Mouse (Mus musculus) kidney, adult 2 months (tissue): ENCODE data around the gene Dmrtc2. TPM values are rescaled to one million over a fixed set of nuclear protein-coding genes. Genes with fewer than 3 reads are reported as not detected.

ENCODE experiments used
- DNase-seq: peaks from one replicate; pipeline ENCODE4 v3.0.0; 2021
- H3K27ac ChIP-seq: fragments of 200-500 bp; 2 replicates; pipeline ENCODE4 v1.5.1; 2012; ENCODE audit warnings: low read depth, low read length, control low read depth, inconsistent platforms; ENCODE audit not compliant: insufficient read depth
- H3K27me3 ChIP-seq: fragments of 200-500 bp; replicated peaks from 2 replicates; pipeline ENCODE4 v1.6.1; 2012; ENCODE audit warnings: mild to moderate bottlenecking, moderate library complexity, low read length, inconsistent platforms; ENCODE audit not compliant: control insufficient read depth, insufficient read depth
- H3K36me3 ChIP-seq: fragments of 200-500 bp; 2 replicates; pipeline ENCODE4 v1.6.1; 2012; ENCODE audit warnings: mild to moderate bottlenecking, moderate library complexity, low read length, inconsistent platforms; ENCODE audit not compliant: control insufficient read depth, insufficient read depth
- H3K4me1 ChIP-seq: fragments of 200-500 bp; 2 replicates; pipeline ENCODE4 v1.6.1; 2011; ENCODE audit warnings: low read length; ENCODE audit not compliant: control insufficient read depth, insufficient read depth
- H3K4me3 ChIP-seq: fragments of 200-500 bp; 2 replicates; pipeline ENCODE4 v1.5.1; 2011; ENCODE audit warnings: mild to moderate bottlenecking, low read depth, low read length, control low read depth; ENCODE audit not compliant: insufficient read depth
- CTCF ChIP-seq: fragments of 200-500 bp; conservative IDR thresholded peaks from 2 replicates; pipeline ENCODE4 v1.5.1; 2011; ENCODE audit warnings: low read depth, mild to moderate bottlenecking, control low read depth, low read length, moderate library complexity, mixed read lengths; ENCODE audit not compliant: insufficient read depth, insufficient read length
- POLR2A ChIP-seq: fragments of 200-500 bp; IDR thresholded peaks from one replicate; pipeline ENCODE4 v1.6.1; 2011; ENCODE audit warnings: low read depth, low read length, control low read depth
- WGBS: fragments of 180-500 bp; shearing (Covaris S2); methylation state at CpG from one replicate; pipeline ENCODE4 v1.1.7; 2018; 5-methylcytosine and 5-hydroxymethylcytosine counted together
- polyA plus RNA-seq: library from polyadenylated mRNA; depleted of rRNA; stranded (reverse); fragments of >200 nt; gene quantifications from 2 replicates; pipeline ENCODE4 v1.2.3, GENCODE M21; 2012

Gene Dmrtc2
- polyA plus RNA-seq, 1 experiment: not detected

GRCm38 (mm10) chr7:24903444-24903825, 33.6 kb downstream of the Dmrtc2 start:
- H3K36me3 ChIP-seq: no peaks in the 10 kb centered on the region
- 14% methylated on average over 10 of the region's 10 CpGs for WGBS
- H3K4me3 ChIP-seq: peak overlapping the region; percentile 76
- peak overlapping the region; percentile 67 for H3K27ac ChIP-seq
- no peaks in the 10 kb centered on the region for H3K27me3 ChIP-seq
- no peak for TF ChIP-seq POLR2A
- TF ChIP-seq CTCF: no peak
- H3K4me1 ChIP-seq: peaks cover 5% of the 10 kb centered on the region; the same call in 1 of the 2 replicates
- DNase-seq: no peak

- peak; percentile 99 for DNase-seq
- Histone ChIP-seq H3K36me3 (no peaks in the 10 kb centered on the region), H3K4me1 (peaks cover 5% of the 10 kb centered on the region; the same call in 1 of the 2 replicates), H3K27ac (peak overlapping the region; percentile 22; the same call in 1 of the 2 replicates), H3K4me3 (peak overlapping the region; percentile 57), H3K27me3 (no peaks in the 10 kb centered on the region)
- WGBS: under 1% methylated on average over 30 of the region's 30 CpGs
- no peak for TF ChIP-seq POLR2A
- TF ChIP-seq CTCF: no peak
These were observed 34.2 kb downstream of the Dmrtc2 start for GRCm38 (mm10) chr7:24904070-24904483.

GRCm38 (mm10) chr7:24904936-24905335, 35.1 kb downstream of the Dmrtc2 start:
- WGBS: 7% methylated on average over 3 of the region's 3 CpGs
- DNase-seq: peak; percentile 78

DNA sequence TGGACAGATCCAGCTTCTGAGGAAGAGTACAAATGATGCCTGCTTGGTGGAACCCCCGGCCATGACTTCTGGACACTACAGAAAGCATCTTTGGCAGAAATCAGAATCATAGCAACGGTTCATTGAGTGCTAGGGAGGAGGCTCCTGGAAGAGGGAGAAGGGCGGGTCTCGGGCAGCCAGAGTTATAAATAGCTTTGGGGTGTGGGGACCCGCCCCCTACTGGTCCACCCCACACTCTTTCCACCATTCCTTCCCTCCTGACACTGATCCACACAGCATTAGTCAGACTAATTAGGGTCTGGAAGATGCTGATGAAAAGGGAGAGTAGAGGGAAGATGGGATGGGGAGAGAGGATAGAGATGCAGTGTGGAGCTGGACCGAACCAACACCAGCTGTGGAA, 36.7 kb downstream of the Dmrtc2 start:
- Histone ChIP-seq H3K4me3 (no peak overlapping the region), H3K4me1 (peaks cover 5% of the 10 kb centered on the region; the same call in 1 of the 2 replicates), H3K27ac (no peak overlapping the region), H3K36me3 (no peaks in the 10 kb centered on the region), H3K27me3 (no peaks in the 10 kb centered on the region)
- no peak for DNase-seq
- no peak for TF ChIP-seq POLR2A
- no peak for TF ChIP-seq CTCF
- 35% methylated on average over 6 of the region's 6 CpGs for WGBS

More at GRCm38 (mm10) chr7:24904936-24905335, 35.1 kb downstream of the Dmrtc2 start:
- H3K27me3 ChIP-seq: no peaks in the 10 kb centered on the region
- H3K4me1 ChIP-seq: peaks cover 5% of the 10 kb centered on the region; the same call in 1 of the 2 replicates
- H3K36me3 ChIP-seq: no peaks in the 10 kb centered on the region
- H3K4me3 ChIP-seq: peak overlapping the region; percentile 57
- no peak overlapping the region for H3K27ac ChIP-seq
- TF ChIP-seq CTCF (peak; percentile 75), POLR2A (no peak)

DNA sequence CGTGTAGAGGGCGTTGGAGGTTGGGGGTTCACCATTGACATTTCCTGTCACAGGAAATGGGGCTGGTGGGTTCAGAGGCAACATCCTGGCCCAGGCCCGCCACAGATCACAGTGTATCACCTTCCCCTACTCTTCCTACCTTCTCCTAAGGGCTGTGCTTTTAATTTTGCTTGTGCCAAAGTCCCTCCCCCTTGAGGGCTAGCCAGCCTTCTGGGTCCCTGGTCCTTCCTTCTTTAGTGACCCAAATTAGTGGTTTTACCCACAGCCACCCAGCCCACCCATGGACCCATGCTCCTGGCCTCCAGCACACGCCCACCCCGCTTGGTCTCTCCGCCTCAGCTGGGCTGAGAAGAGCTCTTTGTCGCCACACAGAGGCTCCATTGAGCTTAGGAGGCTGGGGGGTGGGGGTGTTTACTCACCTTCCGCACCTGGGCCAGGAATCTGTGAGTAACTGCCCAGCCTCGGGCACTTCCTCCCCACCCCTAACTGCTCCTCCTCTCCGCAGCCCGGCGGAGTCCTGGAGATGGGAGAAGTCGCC, 37.4 kb downstream of the Dmrtc2 start:
- Histone ChIP-seq H3K27ac (no peak overlapping the region), H3K4me3 (no peak overlapping the region), H3K36me3 (no peaks in the 10 kb centered on the region), H3K27me3 (no peaks in the 10 kb centered on the region), H3K4me1 (peaks cover 5% of the 10 kb centered on the region; the same call in 1 of the 2 replicates)
- DNase-seq: no peak
- WGBS: 51% methylated on average over 13 of the region's 13 CpGs
- TF ChIP-seq CTCF (no peak), POLR2A (no peak)

DNA sequence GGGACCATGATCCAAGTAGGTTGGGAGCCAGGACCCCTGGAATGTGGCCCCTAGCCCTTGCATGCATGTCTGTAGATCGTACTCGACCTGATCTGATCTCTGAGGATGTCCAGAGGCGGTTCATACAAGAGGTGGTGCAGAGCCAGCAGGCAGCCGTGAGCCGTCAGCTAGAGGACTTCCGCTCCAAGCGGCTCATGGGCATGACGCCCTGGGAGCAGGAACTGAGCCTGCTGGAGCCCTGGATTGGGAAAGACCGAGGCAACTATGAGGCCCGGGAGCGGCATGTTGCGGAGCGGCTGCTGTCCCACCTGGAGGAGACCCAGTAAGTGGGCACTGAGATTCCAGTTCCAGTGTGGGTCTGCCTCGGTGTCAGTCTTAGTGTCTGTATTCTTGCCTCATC, 42.6 kb downstream of the Dmrtc2 start:
- WGBS: 92% methylated on average over 14 of the region's 14 CpGs
- Histone ChIP-seq H3K4me3 (no peak overlapping the region), H3K27me3 (no peaks in the 10 kb centered on the region), H3K4me1 (no peaks in the 10 kb centered on the region), H3K36me3 (peaks cover 2% of the 10 kb centered on the region), H3K27ac (no peak overlapping the region)
- DNase-seq: no peak
- TF ChIP-seq CTCF (no peak), POLR2A (no peak)

- 86% methylated on average over 20 of the region's 20 CpGs for WGBS
- H3K4me1 ChIP-seq: no peaks in the 10 kb centered on the region
- H3K27me3 ChIP-seq: no peaks in the 10 kb centered on the region
- H3K36me3 ChIP-seq: peaks cover 4% of the 10 kb centered on the region
- DNase-seq: no peak
- H3K4me3 ChIP-seq: no peak overlapping the region
- TF ChIP-seq CTCF (no peak), POLR2A (no peak)
- H3K27ac ChIP-seq: no peak overlapping the region
These were observed 49.0 kb downstream of the Dmrtc2 start for GRCm38 (mm10) chr7:24918763-24919323.
